Mouse (Mus musculus) erythroblast, embryonic 14.5 days (primary cell): ENCODE measurements around the gene Tmem237.

Experiments
- GATA1 ChIP-seq: IDR thresholded peaks from 2 replicates; pipeline ENCODE4 v1.6.1; 2012; ENCODE audit warnings: low read length, inconsistent platforms, mixed read lengths
- TAL1 ChIP-seq: IDR thresholded peaks from 3 replicates; pipeline ENCODE4 v1.6.1; 2012; ENCODE audit warnings: low read length, inconsistent platforms, mixed read lengths

GRCm38 (mm10) chr1:59163918-59164317, 43.7 kb upstream of the Tmem237 start:
- TF ChIP-seq GATA1, result no peak
- no peak for TF ChIP-seq TAL1
